Mouse (Mus musculus) liver, embryonic 14 days (tissue): ENCODE data around the gene Esam. TPM values are rescaled to one million over a fixed set of nuclear protein-coding genes. Genes with fewer than 3 reads are reported as not detected.

Experiments
- polyA plus RNA-seq: library from polyadenylated mRNA; depleted of rRNA; stranded (reverse); fragments of >200 nt; gene quantifications from 2 replicates; pipeline ENCODE4 v1.2.3, GENCODE M21; 2012; rRNA removed

Esam gene
- 6.6 and 7.5 TPM in 2 replicates for polyA plus RNA-seq

GRCm38 (mm10) chr9:37527396-37528224 is at the start of gene Esam:
TSS of gene Esam (plus strand) at chr9:37528078.

GRCm38 (mm10) chr9:37488611-37489396 is 39.1 kb upstream of the Esam start, which contains the start of gene Msantd2:
TSS of gene Msantd2 (plus strand) at chr9:37489319.

GRCm38 (mm10) chr9:37539170-37540025 is 11.5 kb downstream of the Esam start, which contains the start of gene Vsig2:
TSS of gene Vsig2 (plus strand) at chr9:37539255.

GRCm38 (mm10) chr9:37552536-37553293 is 24.8 kb downstream of the Esam start, which contains the start of gene Nrgn:
TSS of gene Nrgn (minus strand) at chr9:37552904.

GRCm38 (mm10) chr9:37554838-37555748 is 27.2 kb downstream of the Esam start, which contains the start of gene Siae:
TSS of gene Siae (plus strand) at chr9:37555698.

Other genes starting within 250 kb of the Esam start
- gene Ccdc15, start 179.6 kb upstream of the Esam start, polyA plus RNA-seq: 1.6 and 1.8 TPM in 2 replicates
- not detected in 2 replicates for gene Hepacam, start 160.7 kb upstream of the Esam start, polyA plus RNA-seq
- gene Robo4, start 126.2 kb upstream of the Esam start, polyA plus RNA-seq: 1.1 and 1.3 TPM in 2 replicates
- gene Robo3, start 94.8 kb upstream of the Esam start, polyA plus RNA-seq: 0.33 and 0.34 TPM in 2 replicates
- gene Msantd2, start 38.8 kb upstream of the Esam start, polyA plus RNA-seq: 9.4 and 9.6 TPM in 2 replicates
- gene Vsig2, start 11.2 kb downstream of the Esam start, polyA plus RNA-seq: 0.52 and 0.84 TPM in 2 replicates
- 6.7 and 8.0 TPM in 2 replicates for gene Nrgn, start 24.8 kb downstream of the Esam start, polyA plus RNA-seq
- 2.5 and 2.6 TPM in 2 replicates for gene Siae, start 27.6 kb downstream of the Esam start, polyA plus RNA-seq
- gene Spa17, start 85.6 kb downstream of the Esam start, polyA plus RNA-seq: 1.2 and 1.4 TPM in 2 replicates
- 22.3 and 25.8 TPM in 2 replicates for gene Tbrg1, start 129.2 kb downstream of the Esam start, polyA plus RNA-seq
- gene Panx3, start 141.2 kb downstream of the Esam start, polyA plus RNA-seq: not detected in 2 replicates
- not detected in 2 replicates for gene Olfr160, start 188.2 kb downstream of the Esam start, polyA plus RNA-seq
- gene Olfr874, start 217.0 kb downstream of the Esam start, polyA plus RNA-seq: not detected in 2 replicates
- not detected in 2 replicates for gene Olfr875, start 243.8 kb downstream of the Esam start, polyA plus RNA-seq